Mouse (Mus musculus): ENCODE results near the gene Maip1.

DNA sequence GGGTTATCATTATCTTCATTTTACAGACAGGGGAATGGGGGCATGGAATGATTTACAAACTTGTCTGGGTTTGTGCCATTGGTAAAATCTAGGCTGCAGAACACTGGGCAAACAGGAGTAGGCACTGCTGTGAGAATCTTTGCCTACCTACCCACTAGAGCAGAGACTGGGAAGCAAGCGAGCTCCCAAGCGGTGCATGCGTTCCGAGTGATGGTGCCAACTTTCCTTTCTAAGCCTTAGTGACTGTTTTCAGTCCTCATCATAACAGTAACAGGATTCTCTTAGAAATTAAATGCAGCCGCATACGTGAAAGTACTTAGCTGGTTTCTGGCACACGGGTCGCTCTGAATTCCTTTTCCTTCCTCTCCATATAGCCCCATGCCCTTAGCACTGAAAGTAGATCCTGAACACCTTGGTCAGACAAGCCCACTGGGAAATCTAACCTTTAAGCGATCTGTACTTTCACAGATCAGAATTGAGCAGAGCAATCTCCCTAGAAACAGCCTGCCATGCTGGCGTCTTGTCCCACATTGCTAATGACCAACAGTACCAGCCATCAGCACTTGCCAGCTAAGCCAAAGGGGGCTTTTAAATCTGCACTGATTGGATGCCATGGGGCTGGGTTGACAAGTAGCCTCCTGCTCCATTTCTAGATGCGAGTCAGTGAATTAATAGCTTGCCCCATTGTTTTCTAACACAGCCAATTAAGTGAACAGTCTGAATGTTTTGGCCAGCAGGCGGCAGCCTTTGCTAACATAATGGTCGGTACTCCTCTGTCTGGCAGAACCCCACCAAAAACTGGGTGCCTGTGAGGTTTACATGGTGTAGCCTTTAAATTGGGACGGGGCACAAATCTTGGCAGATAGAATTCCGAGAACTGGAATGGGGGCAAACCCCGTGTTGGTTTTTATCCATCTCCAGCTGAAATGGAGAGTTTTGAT, 22.5 kb downstream of the Maip1 start:
- no peak for TF ChIP-seq POLR2A (IDR thresholded peaks at IDR 0.05; ENCODE audit: insufficient read depth, low read depth, low read length)
- TF ChIP-seq EP300 (IDR thresholded peaks at IDR 0.05; ENCODE audit: insufficient read depth, low read depth, low read length), result peak; percentile 69; the same call in 1 of the 2 replicates
- TF ChIP-seq CTCF (IDR thresholded peaks at IDR 0.05), result peak; percentile 88

Measured in heart, adult 2 months (tissue).